7 mouse cellular contexts compared by ENCODE assay signal in the genomic region with DNA sequence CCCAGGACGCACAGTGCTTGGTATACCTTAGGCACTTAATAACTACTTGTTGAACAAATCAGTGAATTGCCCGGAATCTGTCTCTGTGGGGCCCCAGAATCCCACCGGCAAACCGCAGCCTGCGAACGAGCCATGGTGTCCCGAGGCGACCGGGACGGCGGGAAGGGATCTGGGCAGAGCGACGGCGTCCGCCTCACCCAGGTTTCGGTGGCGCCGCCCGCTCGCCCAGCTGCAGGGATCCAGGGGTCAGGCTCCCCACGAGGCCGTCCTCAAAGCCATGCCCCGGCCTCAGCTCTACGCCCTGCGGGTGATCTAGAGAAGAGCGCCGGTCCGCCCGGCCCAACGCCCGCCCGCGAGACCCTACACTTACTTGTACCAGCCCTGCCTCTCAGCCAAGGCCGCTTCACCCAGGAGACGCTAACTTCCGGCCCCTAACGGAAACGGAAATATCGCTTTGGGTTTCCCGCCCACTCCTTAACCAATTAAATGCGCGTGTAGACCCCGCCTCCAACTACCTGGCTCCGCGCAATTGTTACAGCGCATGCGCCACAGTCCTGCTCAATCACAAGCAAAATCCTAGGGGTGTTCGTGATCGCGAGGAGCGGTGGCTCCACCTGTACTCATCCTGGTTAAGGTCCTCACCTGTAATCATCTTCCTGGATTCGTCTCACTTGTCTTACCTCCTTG. TPM values are rescaled to one million over a fixed set of nuclear protein-coding genes. Genes with fewer than 3 reads are reported as not detected.
DNase-seq lines count a peak whose midpoint lies in the region; ATAC-seq lines count a peak whose summit lies in the region.

TSS of gene Elof1 (minus strand) at position 433 of the 687 bp plus-strand sequence.

- H3K9ac ChIP-seq in embryonic facial prominence, embryonic 11.5 days (replicated peaks; ENCODE audit: low read length), result peak within 1 kb of the TSS; percentile 93
- H3K9ac ChIP-seq in midbrain, embryonic 13.5 days (replicated peaks), result peak within 1 kb of the TSS; percentile 92

- ATAC-seq in embryonic facial prominence, embryonic 11.5 days (replicated peaks; ENCODE audit: insufficient number of reproducible peaks, low FRiP score, low TSS enrichment, low read depth), result peak; percentile 93
- ATAC-seq in granulocyte monocyte progenitor cell, adult 5-6 weeks (replicated peaks; ENCODE audit: poor library complexity, severe bottlenecking), result peak; percentile 86
- peak; percentile 98 for ATAC-seq in midbrain, embryonic 13.5 days

- no peaks in the 10 kb centered on the region for H3K4me1 ChIP-seq in embryonic facial prominence, embryonic 11.5 days (ENCODE audit: control insufficient read depth, insufficient read depth, low read length)
- H3K4me1 ChIP-seq in limb, embryonic 10.5 days, result peaks cover 20% of the 10 kb centered on the region
- peaks cover 25% of the 10 kb centered on the region for H3K4me1 ChIP-seq in midbrain, embryonic 13.5 days (replicated peaks)

- no peaks in the 10 kb centered on the region for H3K9me3 ChIP-seq in embryonic facial prominence, embryonic 11.5 days (replicated peaks; ENCODE audit: control insufficient read depth, low read length)
- H3K9me3 ChIP-seq in limb, embryonic 10.5 days (replicated peaks), result no peaks in the 10 kb centered on the region
- H3K9me3 ChIP-seq in midbrain, embryonic 13.5 days, result no peaks in the 10 kb centered on the region

- WGBS in embryonic facial prominence, embryonic 11.5 days, result under 1% methylated on average over 52 of the region's 52 CpGs
- under 1% methylated on average over 52 of the region's 52 CpGs for WGBS in limb, embryonic 10.5 days
- under 1% methylated on average over 52 of the region's 52 CpGs for WGBS in midbrain, embryonic 13.5 days

- peaks cover 4% of the 10 kb centered on the region; the same call in 1 of the 2 replicates for H3K36me3 ChIP-seq in embryonic facial prominence, embryonic 11.5 days (replicated peaks; ENCODE audit: control insufficient read depth, insufficient read depth, low read depth, low read length)
- H3K36me3 ChIP-seq in limb, embryonic 10.5 days, result peaks cover 33% of the 10 kb centered on the region
- H3K36me3 ChIP-seq in midbrain, embryonic 13.5 days, result peaks cover 21% of the 10 kb centered on the region

- peak; percentile 95 for DNase-seq in adrenal gland, postnatal 14 days
- DNase-seq in embryonic facial prominence, embryonic 11.5 days (ENCODE audit: low spot score), result peak; percentile 99
- peak; percentile 97 for DNase-seq in kidney, adult 11 months
- peak; percentile 95 for DNase-seq in limb, embryonic 10.5 days (ENCODE audit: low spot score)
- DNase-seq in spleen, adult 12 weeks (ENCODE audit: low spot score), result peak; percentile 87

- H3K27ac ChIP-seq in embryonic facial prominence, embryonic 11.5 days (replicated peaks; ENCODE audit: low read depth, low read length), result peak within 1 kb of the TSS; percentile 56; the same call in 1 of the 2 replicates
- H3K27ac ChIP-seq in limb, embryonic 10.5 days, result peak within 1 kb of the TSS; percentile 91
- H3K27ac ChIP-seq in midbrain, embryonic 13.5 days, result peak within 1 kb of the TSS; percentile 75

- H3K4me3 ChIP-seq in embryonic facial prominence, embryonic 11.5 days (ENCODE audit: low read depth, low read length), result peak within 1 kb of the TSS; percentile 89
- H3K4me3 ChIP-seq in limb, embryonic 10.5 days, result peak within 1 kb of the TSS; percentile 84
- peak within 1 kb of the TSS; percentile 88 for H3K4me3 ChIP-seq in midbrain, embryonic 13.5 days (replicated peaks)

- H3K27me3 ChIP-seq in embryonic facial prominence, embryonic 11.5 days (ENCODE audit: control insufficient read depth, insufficient read depth, low read length), result no peaks in the 10 kb centered on the region
- H3K27me3 ChIP-seq in limb, embryonic 10.5 days (ENCODE audit: low read depth, poor library complexity, severe bottlenecking), result no peaks in the 10 kb centered on the region
- H3K27me3 ChIP-seq in midbrain, embryonic 13.5 days, result peaks cover 6% of the 10 kb centered on the region; the same call in 1 of the 2 replicates

- peak within 1 kb of the TSS; percentile 76 for H3K4me2 ChIP-seq in embryonic facial prominence, embryonic 11.5 days (ENCODE audit: low read depth, low read length)
- H3K4me2 ChIP-seq in midbrain, embryonic 13.5 days (replicated peaks), result peak within 1 kb of the TSS; percentile 89

RNA-seq across cellular contexts. Expression of gene Elof1, which starts in this region (rescaled TPM):
- 66.9 and 74.2 TPM in 2 replicates for total RNA-seq in adrenal gland, postnatal 14 days (2021)
- polyA plus RNA-seq in embryonic facial prominence, embryonic 11.5 days (2014; fragmentation: Nextera tagmentation; extraction: Ambion mirVana), result 210 and 215 TPM in 2 replicates
- 93.9 and 132 TPM in 2 replicates for total RNA-seq in granulocyte monocyte progenitor cell, adult 5-6 weeks (2014; fragmentation: Nextera tagmentation)
- 47.3 and 56.3 TPM in 2 replicates for total RNA-seq in granulocyte monocyte progenitor cell, adult 5-6 weeks (2017)
- polyA plus RNA-seq in limb, embryonic 10.5 days (2016; fragmentation: Nextera tagmentation; extraction: Ambion mirVana), result 233 and 257 TPM in 2 replicates
- polyA plus RNA-seq in midbrain, embryonic 13.5 days (2015; fragmentation: Nextera tagmentation; extraction: Ambion mirVana), result 185 and 190 TPM in 2 replicates

Comparison
In these comparisons a context has a peak if more than half of its experiments do, and no peak if none do; other contexts are left out.
1. Peak in every context shown above with its lines: DNase-seq, ATAC-seq, H3K4me3 ChIP-seq and H3K27ac ChIP-seq.